Mouse (Mus musculus): Measurements from ENCODE around the gene Josd1.

DNA sequence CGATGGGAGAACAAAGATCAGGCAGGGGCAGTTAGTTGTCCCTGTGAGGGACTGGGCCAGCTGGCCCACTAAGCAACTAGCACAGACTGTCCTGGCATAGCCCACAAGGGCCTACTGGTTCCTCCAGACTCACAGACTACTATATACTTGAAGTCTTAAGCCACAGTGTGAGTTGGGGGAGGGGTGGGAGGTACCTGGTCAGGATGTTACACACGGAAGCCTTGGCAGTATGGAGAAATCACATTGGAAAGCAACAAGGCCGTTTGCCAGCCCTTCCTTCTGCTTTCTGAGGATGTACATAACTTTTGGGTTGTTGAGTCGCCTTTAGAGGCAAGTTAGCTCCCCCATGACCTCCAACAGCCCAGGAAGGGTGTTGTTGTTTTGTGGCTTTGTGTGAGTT is 45.9 kb upstream of the Josd1 start:
- no peak for TF ChIP-seq POLR2A (IDR thresholded peaks at IDR 0.05; ENCODE audit: extremely low read depth, insufficient read depth, low read length)
- TF ChIP-seq CTCF (IDR thresholded peaks at IDR 0.05; ENCODE audit: low read depth, low read length): no peak
